Mouse (Mus musculus): Measurements from ENCODE around the gene Tmem110. TPM values are rescaled to one million over a fixed set of nuclear protein-coding genes. Genes with fewer than 3 reads are reported as not detected.

Gene Tmem110
- total and polyA plus RNA-seq, 3 experiments: 16.0 to 24.6 (median 21.6) TPM

DNA sequence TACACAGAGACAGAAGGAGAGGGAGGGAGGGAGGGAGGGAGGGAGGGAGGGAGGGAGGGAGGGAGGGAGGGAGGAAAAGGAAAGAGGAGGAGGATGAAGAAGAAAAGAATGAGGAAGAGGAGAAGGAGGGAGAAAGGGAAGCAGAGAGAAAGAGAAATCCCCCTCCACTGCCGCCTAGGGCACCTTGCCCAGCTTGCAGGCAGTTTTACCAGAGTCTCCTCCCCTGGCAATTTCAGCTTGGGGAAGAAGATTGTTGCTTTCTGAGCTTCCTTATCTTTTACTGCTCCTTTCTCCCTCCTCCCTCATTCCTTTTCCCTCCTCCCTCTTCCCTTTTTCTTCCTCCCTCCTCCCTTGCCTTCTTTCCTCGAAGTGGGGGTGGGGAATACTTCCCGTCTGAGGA, 77.6 kb downstream of the Tmem110 start:
- no peak for DNase-seq

- no peak for DNase-seq
Observed at GRCm38 (mm10) chr14:30904307-30904706, 78.9 kb downstream of the Tmem110 start.

DNA sequence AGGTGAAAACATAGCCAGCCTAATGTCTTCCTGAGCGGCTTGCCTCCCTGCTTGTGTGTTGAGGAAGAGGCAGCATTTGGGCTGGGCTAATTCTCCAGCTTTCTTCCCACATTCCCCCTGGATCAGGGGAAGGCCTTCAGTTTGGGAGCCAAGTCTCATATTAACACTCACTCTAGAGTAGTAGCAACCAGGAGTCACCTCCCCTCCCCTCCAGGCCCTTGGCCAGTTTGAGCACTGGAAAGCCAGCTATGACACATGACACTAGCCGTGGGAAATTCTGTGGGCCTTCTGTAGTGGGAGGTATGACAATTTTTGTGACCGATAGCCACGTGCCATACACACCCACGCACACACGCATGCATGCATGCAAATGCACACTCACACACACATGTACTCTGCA, 80.6 kb downstream of the Tmem110 start:
- no peak for DNase-seq

DNA sequence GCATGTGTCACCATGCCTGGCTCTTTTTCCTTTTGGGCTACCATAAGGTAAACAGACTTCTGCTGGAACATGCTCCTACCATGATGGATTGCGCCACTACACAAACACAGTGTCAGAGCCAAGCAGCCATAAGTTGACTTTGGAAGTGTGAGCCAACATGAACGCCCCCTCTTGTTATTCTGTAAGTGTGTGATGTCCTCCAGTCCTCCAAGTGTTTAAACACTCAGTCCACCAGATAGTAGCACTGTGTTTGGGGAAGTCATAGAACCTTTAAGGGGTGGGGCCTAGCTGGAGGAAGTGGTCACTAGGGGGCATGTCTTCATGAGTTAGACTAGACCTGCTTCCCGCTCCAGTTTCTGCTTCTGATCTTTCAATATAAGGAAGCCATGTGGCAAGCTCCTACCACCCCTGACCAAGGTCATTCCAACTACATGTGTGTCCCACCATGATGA, 82.5 kb downstream of the Tmem110 start:
- no peak for DNase-seq

GRCm38 (mm10) chr14:30911141-30911540, 85.8 kb downstream of the Tmem110 start:
- DNase-seq: no peak

DNA sequence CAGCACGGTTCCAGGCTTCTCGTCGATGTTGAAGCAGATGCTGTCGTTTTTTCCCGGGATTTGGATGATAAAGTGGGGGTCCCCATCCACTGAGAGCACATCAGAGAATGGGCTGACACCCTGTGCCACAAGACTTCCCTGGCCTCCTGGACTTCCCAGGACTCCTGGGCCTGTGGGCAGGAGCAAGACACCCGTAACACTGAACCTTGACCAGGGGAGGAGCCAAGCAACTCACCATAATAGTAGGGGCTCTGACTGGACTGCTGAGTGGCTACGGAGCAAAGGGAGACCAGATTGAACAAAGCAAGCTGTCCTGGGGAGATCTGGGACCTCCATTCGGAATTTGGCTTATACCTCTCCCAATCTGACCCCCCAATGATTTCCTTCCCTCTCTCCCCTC, 87.3 kb downstream of the Tmem110 start:
- no peak for DNase-seq

GRCm38 (mm10) chr14:30913404-30913803, 88.0 kb downstream of the Tmem110 start:
- DNase-seq: no peak

- DNase-seq: no peak
Observed at GRCm38 (mm10) chr14:30916516-30916915, 91.1 kb downstream of the Tmem110 start.

DNA sequence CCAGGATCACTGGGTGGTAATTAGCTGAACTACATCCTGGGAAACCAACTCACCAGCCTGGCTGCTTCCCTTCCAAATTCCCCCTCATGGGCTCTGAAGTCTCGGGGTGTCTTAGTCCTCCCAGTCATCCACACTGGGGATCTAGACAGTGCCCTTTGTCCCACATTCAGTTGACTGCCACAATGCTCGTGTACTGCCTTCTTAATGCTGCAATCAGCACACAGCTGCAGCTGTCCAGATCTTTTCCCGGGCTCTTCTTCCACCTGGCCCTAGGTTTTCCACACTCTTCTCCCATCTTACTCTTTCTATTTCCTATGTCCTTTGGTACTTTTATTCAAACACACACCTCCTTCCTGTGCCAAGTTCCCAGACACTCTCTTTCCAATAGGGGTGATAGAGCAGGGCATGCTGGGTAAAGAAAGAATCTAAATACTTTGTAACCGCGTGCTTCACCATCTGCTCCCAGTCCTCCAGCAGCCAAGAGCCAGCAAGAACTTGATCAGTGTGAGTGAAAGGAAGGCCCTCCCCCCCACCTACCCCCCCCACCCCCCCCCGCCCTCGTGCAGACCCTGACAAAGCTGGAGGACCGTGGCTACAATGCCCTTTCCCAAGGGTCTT, 96.8 kb downstream of the Tmem110 start:
- no peak for DNase-seq

- DNase-seq: no peak
Observed at GRCm38 (mm10) chr14:30923375-30924105, 98.2 kb downstream of the Tmem110 start, which contains the start of gene Itih3. Itih3 (minus strand) TSS chr14:30923760.

GRCm38 (mm10) chr14:30925492-30925891, 100.1 kb downstream of the Tmem110 start:
- DNase-seq: no peak

Other genes with a start within 250 kb of the Tmem110 start
- gene Prkcd, start 199.4 kb upstream of the Tmem110 start, total RNA-seq (2021): 100 to 1,000 TPM in 1 of 2 experiments, 10 to 100 TPM in 1; 83.4 to 367 TPM
- gene Prkcd, start 199.4 kb upstream of the Tmem110 start, polyA plus RNA-seq (2012; rRNA removed): 266 and 407 TPM in 2 replicates
- gene Rft1, start 171.2 kb upstream of the Tmem110 start, total RNA-seq (2021): 10 to 100 TPM; 24.7 to 25.4 TPM
- gene Rft1, start 171.2 kb upstream of the Tmem110 start, polyA plus RNA-seq (2012; rRNA removed): 16.3 and 17.1 TPM in 2 replicates
- gene Sfmbt1, start 110.7 kb upstream of the Tmem110 start, total RNA-seq (2021): 10 to 100 TPM; 20.9 to 27.0 TPM
- gene Sfmbt1, start 110.7 kb upstream of the Tmem110 start, polyA plus RNA-seq (2012; rRNA removed): 0.66 and 0.81 TPM in 2 replicates
- 1 to 10 TPM; 1.8 to 5.3 TPM for gene Mustn1, start 53.6 kb downstream of the Tmem110 start, total RNA-seq (2021)
- 3.6 and 3.8 TPM in 2 replicates for gene Mustn1, start 53.6 kb downstream of the Tmem110 start, polyA plus RNA-seq (2012; rRNA removed)
- 10 to 100 TPM in 1 of 2 experiments, 1 to 10 TPM in 1; 6.2 to 12.7 TPM for gene Itih4, start 60.9 kb downstream of the Tmem110 start, total RNA-seq (2021)
- gene Itih4, start 60.9 kb downstream of the Tmem110 start, polyA plus RNA-seq (2012; rRNA removed): 0.64 and 0.88 TPM in 2 replicates
- gene Itih3, start 98.2 kb downstream of the Tmem110 start, total RNA-seq (2021): 1 to 10 TPM in 1 of 2 experiments, under 1 TPM in 1; 0.97 to 2.5 TPM
- gene Itih3, start 98.2 kb downstream of the Tmem110 start, polyA plus RNA-seq (2012; rRNA removed): 0.18 and 0.19 TPM in 2 replicates
- 1 to 10 TPM in 1 of 2 experiments, not detected in 1; 2.2 TPM for gene Itih1, start 117.7 kb downstream of the Tmem110 start, total RNA-seq (2021)
- 0.37 TPM in 1 of 2 replicates, not detected in the other for gene Itih1, start 117.7 kb downstream of the Tmem110 start, polyA plus RNA-seq (2012; rRNA removed)
- 10 to 100 TPM; 10.2 to 13.3 TPM for gene Nek4, start 125.8 kb downstream of the Tmem110 start, total RNA-seq (2021)
- gene Nek4, start 125.8 kb downstream of the Tmem110 start, polyA plus RNA-seq (2012; rRNA removed): 5.2 and 5.5 TPM in 2 replicates
- gene Glt8d1, start 175.8 kb downstream of the Tmem110 start, total RNA-seq (2021): 10 to 100 TPM; 40.9 to 50.7 TPM
- gene Glt8d1, start 175.8 kb downstream of the Tmem110 start, polyA plus RNA-seq (2012; rRNA removed): 17.7 and 23.3 TPM in 2 replicates
- gene Spcs1, start 176.1 kb downstream of the Tmem110 start, total RNA-seq (2021): 100 to 1,000 TPM; 234 to 254 TPM
- 60.5 and 69.4 TPM in 2 replicates for gene Spcs1, start 176.1 kb downstream of the Tmem110 start, polyA plus RNA-seq (2012; rRNA removed)
- gene Pbrm1, start 193.5 kb downstream of the Tmem110 start, total RNA-seq (2021): 10 to 100 TPM; 45.7 to 48.9 TPM
- 9.3 and 9.7 TPM in 2 replicates for gene Pbrm1, start 193.5 kb downstream of the Tmem110 start, polyA plus RNA-seq (2012; rRNA removed)
- gene Gnl3, start 193.6 kb downstream of the Tmem110 start, total RNA-seq (2021): 100 to 1,000 TPM in 1 of 2 experiments, 10 to 100 TPM in 1; 54.3 to 140 TPM
- gene Gnl3, start 193.6 kb downstream of the Tmem110 start, polyA plus RNA-seq (2012; rRNA removed): 5.8 and 8.3 TPM in 2 replicates

All from adrenal gland, adult 2 months (tissue).